26 mouse cellular contexts compared by ENCODE assay signal in the genomic region with DNA sequence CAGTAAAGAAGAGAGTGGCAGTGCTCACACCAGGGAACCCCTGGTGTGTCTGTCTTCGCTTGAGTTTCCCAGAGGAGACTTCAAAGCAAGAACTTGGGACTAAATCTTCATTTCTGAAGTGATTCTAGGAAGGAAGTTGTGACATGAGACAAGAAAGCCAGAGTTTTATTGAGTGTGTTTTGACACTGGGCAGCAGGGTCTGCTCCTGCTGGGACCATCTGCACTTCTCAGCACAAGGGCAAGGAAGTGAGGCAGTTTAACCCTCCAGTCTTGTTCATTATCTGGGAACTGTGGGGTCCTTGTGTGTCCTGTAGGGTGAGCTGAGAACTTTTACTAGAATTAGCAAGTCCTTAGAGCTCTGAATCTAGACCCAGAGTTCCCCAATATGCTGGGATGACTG.
A peak's percentile ranks its signal among the peaks of the same experiment; 100 is the strongest.
DNase-seq lines count a peak whose midpoint lies in the region; ATAC-seq and TF ChIP-seq lines count a peak whose summit lies in the region.
"Had no signal": no experiment of that assay in that cellular context is flagged by ENCODE, and none has a peak within 500 bp of the region (broad histone marks: within the 10 kb centered on the region; RNA-seq: fewer than 3 reads in every experiment).

No protein-coding gene starts in this region.

- TF ChIP-seq POLR2A in thymus, adult 2 months (IDR thresholded peaks at IDR 0.05; ENCODE audit: control insufficient read depth, extremely low read depth, insufficient read depth, low read length, poor library complexity), result no peak

- no peaks in the 10 kb centered on the region for H3K36me3 ChIP-seq in limb, embryonic 11.5 days (ENCODE audit: control insufficient read depth, insufficient read depth, low read length)
- H3K36me3 ChIP-seq in thymus, adult 2 months (ENCODE audit: control insufficient read depth, insufficient read depth, low read length), result no peaks in the 10 kb centered on the region
- H3K36me3 ChIP-seq: forebrain, embryonic 10.5 days; G1E; hindbrain, embryonic 10.5 days; hindbrain, embryonic 13.5 days had no signal

- H3K27ac ChIP-seq in limb, embryonic 11.5 days (replicated peaks; ENCODE audit: low read depth, low read length), result no peak overlapping the region
- no peak overlapping the region for H3K27ac ChIP-seq in thymus, adult 2 months (ENCODE audit: control insufficient read depth, insufficient read depth, low read length)
- H3K27ac ChIP-seq: forebrain, embryonic 10.5 days; forebrain, embryonic 13.5 days; gastrocnemius, adult 2 months; hindbrain, embryonic 10.5 days; hindbrain, embryonic 13.5 days had no signal

- no peak overlapping the region for H3K9ac ChIP-seq in limb, embryonic 11.5 days (ENCODE audit: low read length)
- H3K9ac ChIP-seq: forebrain, embryonic 13.5 days; hindbrain, embryonic 13.5 days had no signal

- no peak overlapping the region for H3K4me3 ChIP-seq in limb, embryonic 11.5 days (ENCODE audit: low read depth, low read length)
- H3K4me3 ChIP-seq in thymus, adult 2 months (ENCODE audit: control insufficient read depth, insufficient read depth, low read length), result no peak overlapping the region
- H3K4me3 ChIP-seq: forebrain, embryonic 10.5 days; forebrain, embryonic 13.5 days; gastrocnemius, adult 2 months; hindbrain, embryonic 10.5 days; hindbrain, embryonic 13.5 days had no signal

- no peaks in the 10 kb centered on the region for H3K27me3 ChIP-seq in limb, embryonic 11.5 days (ENCODE audit: control insufficient read depth, insufficient read depth, low read length)
- no peaks in the 10 kb centered on the region for H3K27me3 ChIP-seq in thymus, adult 2 months (ENCODE audit: control insufficient read depth, insufficient read depth, low read length)
- H3K27me3 ChIP-seq: CH12.LX; forebrain, embryonic 13.5 days; hindbrain, embryonic 13.5 days had no signal

- no peak for ATAC-seq in limb, embryonic 11.5 days (ENCODE audit: insufficient number of reproducible peaks, low FRiP score, low TSS enrichment, low read depth)
- ATAC-seq: forebrain, embryonic 13.5 days; forebrain, embryonic 16.5 days; hindbrain, embryonic 16.5 days; inflammation-experienced regulatory T-cells, adult 6 months; intestine, embryonic 16.5 days; Patski had no signal

- TF ChIP-seq CTCF in thymus, adult 2 months (IDR thresholded peaks at IDR 0.05; ENCODE audit: borderline replicate concordance, control insufficient read depth, extremely low read depth, insufficient read depth, low read length, poor library complexity), result no peak

- no peaks in the 10 kb centered on the region for H3K9me3 ChIP-seq in limb, embryonic 11.5 days (ENCODE audit: control insufficient read depth, low read length)
- H3K9me3 ChIP-seq: forebrain, embryonic 10.5 days; forebrain, embryonic 13.5 days; hindbrain, embryonic 10.5 days; hindbrain, embryonic 13.5 days had no signal

- H3K4me1 ChIP-seq in limb, embryonic 11.5 days (ENCODE audit: control insufficient read depth, insufficient read depth, low read length), result no peaks in the 10 kb centered on the region
- H3K4me1 ChIP-seq in thymus, adult 2 months (replicated peaks; ENCODE audit: control insufficient read depth, insufficient read depth, low read length), result no peaks in the 10 kb centered on the region
- H3K4me1 ChIP-seq: forebrain, embryonic 10.5 days; forebrain, embryonic 13.5 days; hindbrain, embryonic 10.5 days; hindbrain, embryonic 13.5 days had no signal

- DNase-seq in cerebellum, postnatal 14 days, result peak; percentile 10 to 24
- no peak for DNase-seq in cerebellum, adult 9-10 months
- DNase-seq in lung, postnatal 10 days, result peak; percentile 26
- DNase-seq in lung, postnatal 25 days (ENCODE audit: low spot score), result no peak
- DNase-seq in limb, embryonic 11.5 days (ENCODE audit: low spot score), result peak; percentile 47
- DNase-seq in thymus, adult 2 months, result no peak
- DNase-seq: adrenal gland, postnatal 10 days; adrenal gland, postnatal 36 days; B cell, adult 2 months; cerebellum, adult 18-20 months; cerebellum, postnatal 25 days; gastrocnemius, adult 2 months; gastrocnemius, postnatal 14 days; heart, postnatal 36 days had no signal

- no peak overlapping the region for H3K4me2 ChIP-seq in limb, embryonic 11.5 days (ENCODE audit: low read depth, severe bottlenecking)
- H3K4me2 ChIP-seq: forebrain, embryonic 13.5 days; heart, embryonic 11.5 days; hindbrain, embryonic 13.5 days had no signal

- WGBS in limb, embryonic 11.5 days, result 24% methylated on average over 1 of the region's 1 CpGs
- WGBS in thymus, adult 2 months, result 52% methylated on average over 1 of the region's 1 CpGs

Comparison
In these comparisons a context has a peak if more than half of its experiments do, and no peak if none do; other contexts are left out.
1. DNase-seq: peak in cerebellum, postnatal 14 days (2 of 2), lung, postnatal 10 days (single experiment) and limb, embryonic 11.5 days (single experiment); none in cerebellum, adult 9-10 months (single experiment), lung, postnatal 25 days (single experiment) and thymus, adult 2 months (single experiment).